Mouse (Mus musculus) G1E (cell line): ENCODE measurements around the gene BC051019. TPM values are rescaled to one million over a fixed set of nuclear protein-coding genes. Genes with fewer than 3 reads are reported as not detected.

Source experiments
- ATAC-seq: 2 replicates; pipeline ENCODE4 v1.8.0; 2016; ENCODE audit warnings: mild to moderate bottlenecking; ENCODE audit not compliant: insufficient number of reproducible peaks, poor library complexity, low FRiP score, severe bottlenecking; ENCODE audit errors: extremely low read depth
- DNase-seq: peaks from one replicate; pipeline ENCODE4 v3.0.0; 2012; ENCODE audit warnings: low spot score
- H3K27me3 ChIP-seq: 2 replicates; pipeline ENCODE4 v1.6.1; 2012; ENCODE audit warnings: mild to moderate bottlenecking, low read length, inconsistent platforms; ENCODE audit not compliant: insufficient read depth
- H3K36me3 ChIP-seq: replicated peaks from 2 replicates; pipeline ENCODE3; 2012; ENCODE audit warnings: mild to moderate bottlenecking, inconsistent platforms
- H3K4me1 ChIP-seq: 2 replicates; pipeline ENCODE4 v1.6.1; 2012; ENCODE audit warnings: low read depth, low read length, inconsistent platforms, mixed read lengths; ENCODE audit not compliant: insufficient read depth
- H3K4me3 ChIP-seq: 2 replicates; pipeline ENCODE4 v1.5.1; 2012; ENCODE audit warnings: low read depth, mild to moderate bottlenecking, inconsistent platforms, low read length, moderate library complexity, mixed read lengths
- H3K9me3 ChIP-seq: replicated peaks from 2 replicates; pipeline ENCODE4 v1.6.1; 2012; ENCODE audit warnings: inconsistent platforms
- CTCF ChIP-seq: IDR thresholded peaks from 2 replicates; pipeline ENCODE4 v1.5.1; 2012; ENCODE audit warnings: low read depth, low read length, inconsistent platforms, mixed read lengths
- GATA1 ChIP-seq: IDR thresholded peaks from 2 replicates; pipeline ENCODE4 v1.6.1; 2012; ENCODE audit warnings: borderline replicate concordance, low read length, inconsistent platforms, mixed read lengths
- GATA2 ChIP-seq: IDR thresholded peaks from 2 replicates; pipeline ENCODE4 v1.6.1; 2012; ENCODE audit warnings: low read depth, low read length, inconsistent platforms, borderline replicate concordance
- POLR2AphosphoS5 ChIP-seq: IDR thresholded peaks from 2 replicates; pipeline ENCODE4 v1.6.1; 2012; ENCODE audit warnings: low read depth, low read length, inconsistent platforms; ENCODE audit not compliant: insufficient replicate concordance
- TAL1 ChIP-seq: conservative IDR thresholded peaks from 2 replicates; pipeline ENCODE4 v1.6.1; 2012; ENCODE audit warnings: low read depth, low read length, inconsistent platforms, mixed read lengths
- polyA plus RNA-seq: library from polyadenylated mRNA; stranded (reverse); fragments of >175 nt; gene quantifications from 2 replicates; pipeline ENCODE4 v1.2.3, GENCODE M21; 2012
- total RNA-seq, 2 experiments: library from RNA; stranded (forward) in 1 of 2; stranded (reverse) in 1 of 2; fragments of 200-1000 nt in 1 of 2; fragments of >200 nt in 1 of 2; fragmentation: Nextera tagmentation in 1 of 2; gene quantifications; 2 replicates each; pipeline ENCODE4 v1.2.3; 2014 to 2017

BC051019 gene
- total and polyA plus RNA-seq, 3 experiments: not detected

DNA sequence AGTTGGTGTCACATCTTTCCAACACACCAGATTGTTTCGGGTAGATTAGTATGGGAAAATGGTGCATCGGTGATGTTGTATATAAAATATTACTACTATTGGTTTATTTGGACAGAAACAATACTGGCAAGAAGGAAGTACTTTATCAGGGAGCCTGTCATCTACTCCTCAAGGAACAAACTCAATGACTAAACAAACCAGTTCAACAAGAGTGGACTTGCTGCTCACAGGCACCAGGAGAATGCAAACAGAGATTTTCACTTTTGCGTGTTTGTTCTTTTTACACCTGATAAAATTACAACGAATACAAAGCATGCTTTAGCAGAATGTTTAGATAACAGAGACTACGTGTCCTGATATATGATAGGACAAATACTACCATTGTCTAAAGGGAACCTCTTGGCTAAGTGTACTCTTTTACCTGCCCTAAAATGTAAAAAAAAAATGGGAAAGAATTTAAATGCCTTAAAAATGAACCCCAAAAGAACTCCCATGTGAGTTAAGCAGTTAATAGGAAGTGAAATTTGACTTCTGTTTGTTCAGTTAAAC, 16.2 kb upstream of the BC051019 start:
- Histone ChIP-seq H3K27me3 (no peaks in the 10 kb centered on the region), H3K4me3 (no peak overlapping the region), H3K9me3 (no peaks in the 10 kb centered on the region), H3K36me3 (peaks cover 93% of the 10 kb centered on the region), H3K4me1 (no peaks in the 10 kb centered on the region)
- DNase-seq (no peak), ATAC-seq (no peak)
- TF ChIP-seq GATA2 (no peak), CTCF (no peak), GATA1 (no peak), TAL1 (no peak), POLR2AphosphoS5 (no peak)

DNA sequence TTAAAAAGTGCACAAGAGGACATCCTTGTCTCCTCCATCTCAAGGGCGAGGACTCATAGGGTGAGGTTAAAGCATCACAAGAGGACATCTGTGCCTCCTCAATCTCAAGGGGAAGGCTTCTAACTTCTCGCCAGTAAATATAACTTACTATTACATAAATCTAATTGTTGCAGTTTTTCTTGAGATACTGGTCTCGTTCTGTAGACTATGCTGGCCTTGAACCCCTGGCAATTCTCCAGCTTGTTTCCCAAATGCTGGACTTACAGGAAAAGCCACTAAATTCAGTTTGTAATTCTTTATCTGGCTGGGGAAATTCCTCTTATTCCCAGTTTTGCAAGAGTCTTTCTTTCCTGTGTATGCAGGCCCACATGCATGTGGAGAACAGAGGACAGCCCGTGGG, 11.2 kb upstream of the BC051019 start:
- DNase-seq (no peak), ATAC-seq (no peak)
- no peak for TF ChIP-seq TAL1
- peaks cover 55% of the 10 kb centered on the region for H3K36me3 ChIP-seq
- no peak overlapping the region for H3K4me3 ChIP-seq
- 0 out of 2 replicates have a peak, but pooled peaks cover 2% of the 10 kb centered on the region for H3K4me1 ChIP-seq
- H3K27me3 ChIP-seq: peaks cover 5% of the 10 kb centered on the region; the same call in 1 of the 2 replicates
- H3K9me3 ChIP-seq: no peaks in the 10 kb centered on the region

DNA sequence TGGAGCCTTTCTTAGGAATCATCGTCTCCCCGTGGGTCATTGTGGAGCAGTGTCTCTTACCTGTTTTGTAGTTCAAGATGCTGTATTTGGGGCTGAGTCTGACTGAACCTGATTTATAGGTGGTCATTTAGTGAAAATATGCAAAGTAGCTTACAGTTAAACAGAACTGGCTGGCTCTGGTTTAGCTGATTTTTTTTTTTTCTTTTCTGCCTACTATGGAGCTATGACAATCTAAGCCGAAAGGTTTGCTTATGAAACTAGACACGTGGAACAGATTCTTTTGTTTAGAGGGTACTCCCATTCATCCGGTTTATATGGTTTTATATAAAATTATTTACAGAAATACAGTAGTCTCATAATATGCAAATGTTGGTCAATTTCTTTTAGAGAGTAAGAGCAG, 8.0 kb upstream of the BC051019 start, which contains the start of gene Ascl3:
Ascl3 (minus strand) TSS at position 101 of the 400 bp plus-strand sequence.
- TF ChIP-seq POLR2AphosphoS5 (no peak), GATA2 (no peak), TAL1 (no peak), CTCF (no peak), GATA1 (no peak)
- Histone ChIP-seq H3K9me3 (no peaks in the 10 kb centered on the region), H3K4me1 (peaks cover 11% of the 10 kb centered on the region), H3K27me3 (peaks cover 21% of the 10 kb centered on the region; the same call in 1 of the 2 replicates), H3K36me3 (peaks cover 26% of the 10 kb centered on the region), H3K4me3 (no peak within 1 kb of the TSS)
- ATAC-seq: no peak
- DNase-seq: no peak

DNA sequence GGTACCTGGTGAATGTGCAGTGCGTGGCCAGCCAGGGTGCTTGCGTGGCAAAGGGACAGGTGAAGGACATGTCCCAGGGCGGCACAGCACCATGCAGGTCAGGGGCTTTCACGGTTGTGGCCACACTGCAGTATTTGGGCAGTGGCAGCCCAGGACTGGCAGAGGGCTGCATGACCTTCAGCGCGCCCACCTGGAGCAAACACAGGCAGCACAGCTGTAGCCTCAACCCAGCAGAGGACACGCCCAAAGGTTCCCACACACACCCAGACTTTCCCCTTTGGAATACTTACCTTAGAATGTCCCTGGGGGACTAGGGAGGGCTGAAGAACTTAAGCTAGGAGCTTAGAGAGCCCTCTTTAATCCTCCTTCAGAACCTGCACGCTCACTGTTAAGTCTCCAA, 536 bp downstream of the BC051019 start:
- DNase-seq: no peak
- H3K36me3 ChIP-seq: no peaks in the 10 kb centered on the region
- TF ChIP-seq CTCF (no peak), TAL1 (no peak), POLR2AphosphoS5 (no peak), GATA2 (no peak), GATA1 (no peak)

DNA sequence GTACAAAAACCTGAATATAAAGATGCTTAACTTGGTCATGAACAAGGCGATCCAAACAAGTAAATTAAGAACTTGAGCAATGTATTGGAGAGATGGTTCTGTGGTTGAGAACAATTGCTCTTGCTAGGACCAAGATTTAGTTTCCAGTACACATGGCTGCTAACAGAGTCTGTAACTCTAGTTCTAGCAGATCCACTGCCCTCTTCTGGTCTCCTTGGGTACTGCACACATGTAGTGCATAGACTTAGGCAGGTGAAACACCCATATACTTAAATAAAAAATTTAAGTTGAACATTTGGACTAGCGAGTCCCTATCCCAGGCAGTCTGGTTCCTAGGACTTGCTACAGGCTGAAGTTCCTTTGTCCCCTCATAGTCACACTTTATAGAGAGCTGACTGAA, 1.0 kb downstream of the BC051019 start:
- no peak overlapping the region for H3K4me3 ChIP-seq
- no peaks in the 10 kb centered on the region for H3K36me3 ChIP-seq
- H3K27me3 ChIP-seq: peaks cover 34% of the 10 kb centered on the region
- no peak for ATAC-seq
- TF ChIP-seq GATA2: no peak
- TF ChIP-seq POLR2AphosphoS5: no peak
- TF ChIP-seq CTCF: peak; percentile 23; the same call in 1 of the 2 replicates
- TF ChIP-seq GATA1: no peak
- DNase-seq: no peak
- H3K4me1 ChIP-seq: peaks cover 9% of the 10 kb centered on the region
- H3K9me3 ChIP-seq: peaks cover 4% of the 10 kb centered on the region

More for the DNA sequence above, 536 bp downstream of the BC051019 start:
- Histone ChIP-seq H3K4me3 (no peak overlapping the region), H3K27me3 (peaks cover 33% of the 10 kb centered on the region), H3K9me3 (peaks cover 4% of the 10 kb centered on the region), H3K4me1 (peaks cover 9% of the 10 kb centered on the region)
- no peak for ATAC-seq

DNA sequence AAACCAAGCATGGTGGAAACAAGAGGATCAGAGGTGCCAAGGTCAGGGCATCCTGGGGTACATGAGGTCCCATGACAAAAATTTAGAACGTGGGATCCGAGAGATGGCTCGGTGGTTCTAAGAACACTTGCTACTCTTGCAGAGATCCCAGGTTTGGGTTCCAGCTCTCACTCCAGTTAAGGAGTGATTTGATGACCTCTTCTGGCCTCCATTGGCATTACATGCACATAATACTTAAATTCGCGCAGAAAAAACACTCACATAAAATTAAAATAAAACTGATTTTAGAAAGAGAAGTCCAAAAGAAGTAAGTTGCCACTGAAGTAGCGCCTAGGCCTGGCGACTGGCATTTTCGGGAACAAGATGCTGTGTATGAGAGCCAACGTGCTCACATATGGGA, 4.4 kb downstream of the BC051019 start:
- ATAC-seq (no peak), DNase-seq (no peak)
- H3K4me1 ChIP-seq: peaks cover 2% of the 10 kb centered on the region
- no peaks in the 10 kb centered on the region for H3K36me3 ChIP-seq
- H3K27me3 ChIP-seq: peaks cover 19% of the 10 kb centered on the region
- TF ChIP-seq CTCF (no peak), POLR2AphosphoS5 (no peak), TAL1 (no peak), GATA1 (no peak), GATA2 (no peak)
- no peak overlapping the region for H3K4me3 ChIP-seq
- H3K9me3 ChIP-seq: peaks cover 4% of the 10 kb centered on the region
